Mouse (Mus musculus): ENCODE measurements around the gene 2310022B05Rik.

- TF ChIP-seq POLR2A (IDR thresholded peaks at IDR 0.05; ENCODE audit: borderline replicate concordance, low read depth, low read length) (no peak), CTCF (IDR thresholded peaks at IDR 0.05; ENCODE audit: low read depth, low read length) (no peak)
These were observed 41.9 kb downstream of the 2310022B05Rik start for GRCm38 (mm10) chr8:124621255-124621654.
